Mouse (Mus musculus): ENCODE results near the gene Gm28729.

- TF ChIP-seq CTCF (IDR thresholded peaks at IDR 0.05; ENCODE audit: low read depth), result peak; percentile 39
- TF ChIP-seq EP300 (IDR thresholded peaks at IDR 0.05; ENCODE audit: low read depth), result no peak
Observed at GRCm38 (mm10) chr9:96554095-96554494, 29.0 kb upstream of the Gm28729 start.
